Mouse (Mus musculus) intestine, embryonic 15.5 days (tissue): ENCODE measurements around the gene 2310034G01Rik. TPM values are rescaled to one million over a fixed set of nuclear protein-coding genes. Genes with fewer than 3 reads are reported as not detected.
A peak's percentile ranks its signal among the peaks of the same experiment; 100 is the strongest.

Experiments
- ATAC-seq: fragments of 200-750 bp; cut with Nextera tagmentation; 2 replicates; pipeline ENCODE4 v1.8.0; 2017; ENCODE audit warnings: moderate TSS enrichment, moderate library complexity
- H3K27ac ChIP-seq: fragments of 300-500 bp; sonication (generic); 2 replicates; pipeline ENCODE4 v1.5.1; 2015; ENCODE audit warnings: mild to moderate bottlenecking, inconsistent platforms
- H3K27me3 ChIP-seq: fragments of 300-500 bp; sonication (generic); replicated peaks from 2 replicates; pipeline ENCODE4 v1.6.1; 2015; ENCODE audit warnings: inconsistent platforms
- H3K36me3 ChIP-seq: fragments of 300-500 bp; sonication (generic); 2 replicates; pipeline ENCODE4 v1.6.1; 2015; ENCODE audit warnings: inconsistent platforms
- H3K4me1 ChIP-seq: fragments of 300-500 bp; sonication (generic); replicated peaks from 2 replicates; pipeline ENCODE4 v1.6.1; 2015; ENCODE audit warnings: inconsistent platforms
- H3K4me2 ChIP-seq: fragments of 300-500 bp; sonication (generic); replicated peaks from 2 replicates; pipeline ENCODE4 v1.6.1; 2015; ENCODE audit warnings: mild to moderate bottlenecking, inconsistent platforms
- H3K4me3 ChIP-seq: fragments of 300-500 bp; sonication (generic); replicated peaks from 2 replicates; pipeline ENCODE4 v1.5.1; 2015; ENCODE audit warnings: inconsistent platforms
- H3K9ac ChIP-seq: fragments of 300-500 bp; sonication (generic); 2 replicates; pipeline ENCODE4 v1.6.1; 2015; ENCODE audit warnings: inconsistent platforms
- H3K9me3 ChIP-seq: fragments of 300-500 bp; sonication (generic); 2 replicates; pipeline ENCODE4 v1.6.1; 2016; ENCODE audit warnings: inconsistent platforms
- WGBS: fragments of 180-500 bp; shearing (Covaris S2); methylation state at CpG from one replicate; pipeline ENCODE4 v1.1.7; 2015; 5-methylcytosine and 5-hydroxymethylcytosine counted together
- polyA plus RNA-seq: library from polyadenylated mRNA; unstranded; fragments of >200 nt; fragmentation: Nextera tagmentation; extraction: Ambion mirVana; gene quantifications from 2 replicates; pipeline ENCODE4 v1.2.1, GENCODE M21; 2015

Gene 2310034G01Rik
- polyA plus RNA-seq, 1 experiment from 2014 or later = 1.7 TPM

DNA sequence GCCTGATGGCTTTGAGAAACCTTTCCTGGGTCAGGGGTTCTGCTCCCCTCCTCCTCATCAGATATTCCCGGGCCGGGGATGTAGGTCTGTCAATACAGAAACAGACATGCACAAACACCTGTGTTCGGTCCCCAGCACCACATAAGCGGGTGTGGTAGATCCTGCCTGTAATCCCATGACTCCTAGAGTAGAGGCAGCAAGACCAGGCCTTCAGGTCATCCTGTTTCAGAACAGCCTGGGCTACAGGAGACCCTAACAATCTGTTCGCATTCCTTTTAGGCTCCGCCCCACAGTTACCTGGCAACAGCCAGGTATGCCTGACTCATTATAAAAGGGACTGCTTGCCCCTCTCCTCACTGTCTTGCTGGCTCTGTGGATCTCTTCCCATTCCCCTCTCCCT, 552 bp downstream of the 2310034G01Rik start:
- Histone ChIP-seq H3K27ac (no peak overlapping the region), H3K9me3 (no peaks in the 10 kb centered on the region), H3K4me2 (peak overlapping the region; percentile 90), H3K9ac (peak overlapping the region; percentile 89), H3K36me3 (no peaks in the 10 kb centered on the region), H3K27me3 (no peaks in the 10 kb centered on the region), H3K4me3 (peak overlapping the region; percentile 74), H3K4me1 (peaks cover 16% of the 10 kb centered on the region)
- peak; percentile 23 for ATAC-seq
- 26% methylated on average over 6 of the region's 6 CpGs for WGBS

DNA sequence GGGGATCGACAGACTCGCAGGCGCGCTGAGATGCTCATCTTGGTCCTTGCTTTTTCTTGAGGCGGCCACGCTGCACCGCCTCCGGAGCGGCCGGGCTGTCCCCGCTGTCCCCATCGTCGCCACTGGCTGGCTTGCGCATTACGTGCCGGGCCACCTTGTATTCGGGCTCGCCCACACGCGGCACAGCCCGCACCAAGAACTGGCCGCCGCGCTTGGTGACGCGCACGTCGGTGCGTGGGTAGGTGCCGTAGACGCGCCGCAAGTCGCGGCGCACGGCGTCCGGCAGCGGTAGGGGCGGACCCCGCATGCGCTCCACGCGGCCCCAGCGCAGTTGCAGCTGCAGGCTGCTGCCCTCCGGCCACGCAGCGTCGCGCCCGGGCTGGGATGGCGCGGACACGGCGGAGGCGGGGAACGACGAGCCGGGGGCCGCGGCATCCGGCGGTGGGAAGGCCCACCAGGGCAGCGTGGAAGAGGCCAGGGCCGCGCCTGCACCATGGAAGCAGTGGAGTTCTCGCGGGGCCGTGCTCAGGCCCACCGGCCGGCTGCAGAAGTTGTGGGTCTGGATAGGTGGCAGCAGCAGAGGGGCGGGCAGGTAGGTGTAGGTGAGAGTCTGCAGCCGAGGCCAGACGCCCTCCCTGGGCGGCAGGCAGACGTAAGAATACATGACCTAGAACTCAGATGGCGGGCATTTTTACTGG, 1.2 kb downstream of the 2310034G01Rik start:
- Histone ChIP-seq H3K27ac (peak overlapping the region; percentile 83), H3K4me3 (peak overlapping the region; percentile 74), H3K27me3 (no peaks in the 10 kb centered on the region), H3K4me1 (peaks cover 17% of the 10 kb centered on the region), H3K9ac (peak overlapping the region; percentile 89), H3K4me2 (peak overlapping the region; percentile 90), H3K9me3 (no peaks in the 10 kb centered on the region), H3K36me3 (no peaks in the 10 kb centered on the region)
- ATAC-seq = peak; percentile 81
- WGBS = under 1% methylated on average over 78 of the region's 78 CpGs

DNA sequence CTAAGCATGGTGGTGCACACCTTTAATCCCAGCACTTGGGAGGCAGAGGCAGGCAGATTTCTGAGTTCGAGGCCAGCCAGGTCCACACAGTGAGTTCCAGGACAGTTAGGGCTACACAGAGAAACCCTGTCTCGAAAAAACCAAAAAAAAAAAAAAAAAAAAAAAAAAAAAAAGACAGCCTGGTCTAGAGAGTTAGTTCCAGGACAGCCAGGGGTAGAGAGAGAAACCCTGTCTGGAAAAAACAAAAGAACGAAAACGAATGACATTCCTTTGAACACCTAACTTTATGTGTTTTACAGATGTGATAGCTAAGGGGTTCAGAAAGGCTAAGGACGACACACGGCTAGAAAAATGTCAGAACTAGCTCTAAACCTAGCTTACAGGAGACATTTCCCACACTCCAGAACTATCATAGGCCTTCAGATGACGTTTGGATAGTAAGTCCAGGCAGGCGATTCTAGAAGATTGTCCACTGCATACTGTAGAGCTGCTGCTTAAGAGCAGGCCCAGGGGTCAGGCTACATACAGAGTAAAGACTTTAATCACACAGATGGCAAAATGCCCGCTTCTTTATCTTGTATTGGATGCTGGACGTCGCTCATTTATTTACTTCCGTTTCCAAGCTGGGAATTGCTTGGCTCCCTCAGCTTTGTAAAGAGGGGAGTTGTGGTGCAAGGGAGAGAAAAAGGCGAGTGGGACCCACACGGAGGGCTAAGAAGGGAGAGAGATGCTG, 2.0 kb downstream of the 2310034G01Rik start:
- peak overlapping the region; percentile 83 for H3K27ac ChIP-seq
- H3K4me2 ChIP-seq = peak overlapping the region; percentile 90
- H3K9me3 ChIP-seq = no peaks in the 10 kb centered on the region
- H3K9ac ChIP-seq = peak overlapping the region; percentile 89
- H3K27me3 ChIP-seq = no peaks in the 10 kb centered on the region
- no peaks in the 10 kb centered on the region for H3K36me3 ChIP-seq
- peak; percentile 18; the same call in 1 of the 2 replicates for ATAC-seq
- peaks cover 17% of the 10 kb centered on the region for H3K4me1 ChIP-seq
- WGBS = 30% methylated on average over 14 of the region's 14 CpGs
- H3K4me3 ChIP-seq = peak overlapping the region; percentile 74

DNA sequence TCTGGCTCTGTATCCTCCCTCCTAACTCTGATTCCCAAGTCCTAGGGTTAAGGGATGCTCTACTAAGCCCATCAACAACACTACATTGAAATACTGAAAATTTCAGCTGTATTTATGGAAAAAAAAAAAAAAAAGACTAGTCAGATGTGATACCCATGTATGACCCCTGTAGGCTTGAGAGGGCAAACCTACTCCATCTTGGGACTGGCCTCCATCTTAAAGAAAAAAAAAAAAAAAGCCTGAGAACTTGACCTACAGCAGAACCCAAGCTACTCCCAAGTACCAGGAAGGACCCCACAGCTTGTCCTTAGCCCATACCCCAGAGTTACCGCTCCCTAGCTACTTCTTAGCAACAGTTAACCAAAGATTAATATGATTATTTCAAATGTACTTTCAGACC, 3.0 kb downstream of the 2310034G01Rik start:
- peaks cover 17% of the 10 kb centered on the region for H3K4me1 ChIP-seq
- no peak overlapping the region for H3K9ac ChIP-seq
- ATAC-seq = no peak
- H3K27ac ChIP-seq = no peak overlapping the region
- no peak overlapping the region for H3K4me2 ChIP-seq
- no peak overlapping the region for H3K4me3 ChIP-seq
- no peaks in the 10 kb centered on the region for H3K27me3 ChIP-seq
- H3K9me3 ChIP-seq = no peaks in the 10 kb centered on the region
- WGBS = 97% methylated on average over 1 of the region's 1 CpGs
- no peaks in the 10 kb centered on the region for H3K36me3 ChIP-seq

DNA sequence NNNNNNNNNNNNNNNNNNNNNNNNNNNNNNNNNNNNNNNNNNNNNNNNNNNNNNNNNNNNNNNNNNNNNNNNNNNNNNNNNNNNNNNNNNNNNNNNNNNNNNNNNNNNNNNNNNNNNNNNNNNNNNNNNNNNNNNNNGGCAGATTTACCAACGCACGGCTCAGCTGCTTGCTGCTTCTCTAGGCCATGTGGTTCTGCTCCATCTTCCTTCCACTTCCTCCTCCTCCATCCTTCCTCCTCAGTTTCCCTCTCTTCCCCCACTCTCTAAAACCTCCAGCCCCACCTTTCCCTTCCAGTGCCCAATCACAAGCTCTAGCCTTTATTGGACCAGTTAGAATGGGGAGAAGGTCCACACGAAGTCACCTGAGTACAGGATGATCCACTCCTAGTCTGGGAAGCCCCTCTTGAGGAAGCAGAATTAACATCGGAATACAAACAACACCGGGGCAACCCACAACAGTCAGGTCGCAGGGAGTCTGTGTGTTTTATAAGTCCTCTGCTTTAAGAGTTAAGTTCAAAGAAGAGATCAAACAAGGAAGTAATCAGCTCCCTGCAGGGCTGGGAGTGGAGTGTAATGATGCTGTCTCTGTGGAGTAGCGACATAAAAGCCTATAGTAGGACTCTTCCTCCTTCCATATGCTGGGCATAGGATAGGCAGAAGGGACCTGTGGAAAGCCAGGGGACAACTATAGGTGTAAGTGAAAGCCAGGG, 5.2 kb downstream of the 2310034G01Rik start:
- no peaks in the 10 kb centered on the region for H3K27me3 ChIP-seq
- 19% methylated on average over 7 of the region's 7 CpGs for WGBS
- H3K9ac ChIP-seq = no peak overlapping the region
- no peaks in the 10 kb centered on the region for H3K36me3 ChIP-seq
- ATAC-seq = no peak
- H3K4me1 ChIP-seq = peaks cover 12% of the 10 kb centered on the region
- H3K4me2 ChIP-seq = no peak overlapping the region
- no peak overlapping the region for H3K4me3 ChIP-seq
- no peaks in the 10 kb centered on the region for H3K9me3 ChIP-seq
- no peak overlapping the region for H3K27ac ChIP-seq

DNA sequence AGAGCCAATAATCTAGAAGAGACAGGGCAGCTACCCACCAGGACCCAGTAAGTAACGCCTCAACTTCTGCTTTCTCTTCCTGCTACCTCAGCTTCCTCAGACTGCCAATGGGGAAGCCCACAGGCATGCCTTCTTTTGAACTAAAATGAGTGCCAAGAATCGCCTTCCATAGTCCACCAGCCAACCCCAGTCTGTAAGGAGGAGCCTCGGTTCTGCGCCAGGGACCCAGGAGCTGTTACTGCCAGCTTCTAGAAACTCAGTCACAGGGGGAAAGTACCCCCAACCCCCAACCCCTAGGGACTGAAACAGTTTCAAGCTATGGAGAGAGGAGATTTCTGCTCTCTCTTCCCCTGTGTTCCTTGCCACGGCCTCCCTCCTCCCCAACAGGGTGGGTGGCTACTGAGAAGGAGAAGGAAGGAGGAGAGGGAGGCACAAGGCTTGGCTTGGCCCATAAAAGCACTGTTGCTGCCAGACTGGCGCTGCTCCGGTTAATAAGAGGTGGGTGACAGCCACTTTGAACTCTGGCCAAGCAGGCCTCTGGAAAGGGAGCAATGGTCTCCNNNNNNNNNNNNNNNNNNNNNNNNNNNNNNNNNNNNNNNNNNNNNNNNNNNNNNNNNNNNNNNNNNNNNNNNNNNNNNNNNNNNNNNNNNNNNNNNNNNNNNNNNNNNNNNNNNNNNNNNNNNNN, 10.7 kb downstream of the 2310034G01Rik start:
- H3K4me3 ChIP-seq = no peak overlapping the region
- H3K4me1 ChIP-seq = peaks cover 6% of the 10 kb centered on the region
- 64% methylated on average over 7 of the region's 7 CpGs for WGBS
- no peaks in the 10 kb centered on the region for H3K36me3 ChIP-seq
- peak overlapping the region; percentile 48; the same call in 1 of the 2 replicates for H3K4me2 ChIP-seq
- 0 out of 2 replicates have a peak, but pooled peaks have one; percentile 11 for ATAC-seq
- H3K9ac ChIP-seq = no peak overlapping the region
- H3K9me3 ChIP-seq = no peaks in the 10 kb centered on the region
- H3K27me3 ChIP-seq = no peaks in the 10 kb centered on the region
- H3K27ac ChIP-seq = 0 out of 2 replicates have a peak overlapping the region, but pooled peaks have one; percentile 17

DNA sequence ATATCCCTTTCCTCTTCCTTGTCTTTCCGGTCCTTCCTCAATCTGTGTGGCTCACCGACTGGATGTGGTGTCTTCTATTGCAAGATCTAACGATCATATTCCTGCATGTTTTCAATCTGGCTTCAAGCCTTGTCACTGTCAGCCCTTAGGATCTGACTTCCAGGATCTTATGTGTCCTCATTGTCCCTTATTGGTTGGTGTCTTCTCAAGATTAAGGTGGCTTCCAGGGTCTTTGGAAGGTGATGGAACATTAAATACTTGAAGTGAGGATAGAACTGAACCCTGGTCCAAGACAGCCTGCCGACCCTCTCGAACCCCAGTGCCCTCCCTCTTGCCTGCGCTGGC, 11.2 kb downstream of the 2310034G01Rik start:
- Histone ChIP-seq H3K9ac (no peak overlapping the region), H3K4me1 (peaks cover 6% of the 10 kb centered on the region), H3K36me3 (no peaks in the 10 kb centered on the region), H3K4me2 (peak overlapping the region; percentile 48), H3K27me3 (no peaks in the 10 kb centered on the region), H3K4me3 (peak overlapping the region; percentile 79), H3K27ac (0 out of 2 replicates have a peak overlapping the region, but pooled peaks have one; percentile 17), H3K9me3 (no peaks in the 10 kb centered on the region)
- WGBS = 49% methylated on average over 6 of the region's 6 CpGs
- ATAC-seq = no peak; the same call in 1 of the 2 replicates

DNA sequence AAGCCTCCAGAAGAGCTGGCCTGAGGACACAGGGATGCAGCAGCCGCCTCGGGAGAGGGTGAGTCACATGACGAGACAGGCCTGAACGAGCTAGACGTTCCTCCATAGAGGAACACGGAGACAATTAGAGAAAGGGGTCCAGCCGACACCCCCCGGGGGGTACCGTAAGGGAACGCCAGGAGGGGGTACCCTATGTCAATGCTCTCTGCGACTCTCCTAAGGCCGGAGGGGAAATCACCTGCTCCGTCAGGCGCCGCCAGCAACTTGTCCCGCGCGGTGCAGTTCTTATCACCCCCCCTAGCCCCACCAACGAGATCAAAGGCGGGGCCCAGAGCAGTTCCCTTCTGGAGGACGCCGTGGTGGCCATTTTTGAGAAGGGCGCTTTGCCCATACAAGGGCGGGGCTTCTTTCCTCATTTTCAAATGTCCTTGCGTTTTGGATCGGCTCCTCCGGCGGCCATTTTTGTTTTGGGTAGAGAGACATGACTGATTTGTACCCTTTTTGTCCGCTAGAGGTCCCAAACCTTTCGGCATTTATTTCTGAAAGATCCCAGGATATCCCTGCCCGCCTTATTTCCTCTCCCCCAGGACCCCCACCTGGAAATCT, 11.7 kb downstream of the 2310034G01Rik start, which contains the start of gene Cuedc2:
Cuedc2 (minus strand) TSS at position 372 of the 606 bp plus-strand sequence.
- H3K9ac ChIP-seq = peak within 1 kb of the TSS; percentile 82
- under 1% methylated on average over 31 of the region's 31 CpGs for WGBS

DNA sequence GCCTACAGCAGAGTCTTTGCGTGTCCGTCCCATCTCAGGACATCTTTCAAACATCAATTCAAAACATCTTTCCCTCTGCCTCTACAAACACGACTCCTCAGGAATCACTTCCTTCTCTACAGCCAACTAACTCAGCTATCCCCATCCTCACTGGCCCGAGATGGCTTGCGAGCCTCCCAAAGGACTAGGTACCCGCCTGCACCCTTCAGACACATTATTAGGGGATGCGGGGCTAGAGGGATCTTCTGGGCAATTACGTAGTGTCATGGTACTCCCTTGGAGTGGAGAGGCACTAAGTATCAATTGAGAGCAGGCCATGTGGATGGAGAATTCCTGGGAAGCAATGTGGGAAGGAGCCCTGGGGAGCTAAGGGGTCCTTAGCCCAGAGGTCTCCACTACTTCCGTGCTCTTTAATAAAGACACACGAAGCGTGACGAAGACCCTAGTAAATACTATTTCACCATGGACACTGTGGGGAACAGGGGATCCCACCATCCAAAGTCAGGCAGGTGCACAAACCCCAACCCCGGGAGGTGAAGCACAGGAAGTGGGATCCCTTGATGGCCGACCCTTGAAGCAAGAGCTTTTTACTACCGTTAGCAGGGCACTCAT, 12.3 kb downstream of the 2310034G01Rik start:
- H3K27ac ChIP-seq = 0 out of 2 replicates have a peak overlapping the region, but pooled peaks have one; percentile 33
- no peaks in the 10 kb centered on the region for H3K9me3 ChIP-seq
- no peak for ATAC-seq

More for the DNA sequence above, 11.7 kb downstream of the 2310034G01Rik start, which contains the start of gene Cuedc2:
- H3K4me3 ChIP-seq = peak within 1 kb of the TSS; percentile 79
- H3K27me3 ChIP-seq = no peaks in the 10 kb centered on the region
- H3K9me3 ChIP-seq = no peaks in the 10 kb centered on the region
- ATAC-seq = peak; percentile 92
- H3K4me2 ChIP-seq = peak within 1 kb of the TSS; percentile 78
- H3K27ac ChIP-seq = 0 out of 2 replicates have a peak within 1 kb of the TSS, but pooled peaks have one; percentile 33
- H3K4me1 ChIP-seq = peaks cover 6% of the 10 kb centered on the region
- H3K36me3 ChIP-seq = no peaks in the 10 kb centered on the region

DNA sequence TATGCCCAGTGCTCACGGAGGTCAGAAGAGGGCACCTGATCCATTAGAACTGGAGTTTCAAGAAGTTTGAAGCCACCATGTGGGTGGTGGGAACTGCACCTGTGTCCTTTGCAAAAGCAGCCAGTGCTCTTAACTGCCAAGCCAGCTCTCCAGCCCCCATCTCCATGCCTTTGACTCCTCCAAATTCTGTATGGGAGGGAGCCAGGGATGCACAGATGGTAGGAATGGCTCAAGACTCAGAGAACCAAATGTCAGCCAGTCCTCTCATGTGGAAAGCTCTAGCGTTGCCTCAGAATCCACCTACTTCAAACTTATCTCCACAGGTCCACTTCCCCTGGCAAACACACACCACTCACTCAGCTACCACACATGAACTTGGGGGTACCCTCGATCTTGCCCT, 16.2 kb downstream of the 2310034G01Rik start:
- 88% methylated on average over 3 of the region's 3 CpGs for WGBS
- no peak overlapping the region for H3K27ac ChIP-seq
- no peak overlapping the region for H3K4me2 ChIP-seq
- H3K9me3 ChIP-seq = no peaks in the 10 kb centered on the region
- H3K27me3 ChIP-seq = no peaks in the 10 kb centered on the region
- H3K4me1 ChIP-seq = peaks cover 14% of the 10 kb centered on the region
- H3K9ac ChIP-seq = no peak overlapping the region
- 0 out of 2 replicates have a peak, but pooled peaks cover 8% of the 10 kb centered on the region for H3K36me3 ChIP-seq
- no peak overlapping the region for H3K4me3 ChIP-seq
- ATAC-seq = no peak

More for the DNA sequence above, 12.3 kb downstream of the 2310034G01Rik start:
- H3K4me1 ChIP-seq = peaks cover 6% of the 10 kb centered on the region
- WGBS = 35% methylated on average over 15 of the region's 15 CpGs
- H3K4me3 ChIP-seq = peak overlapping the region; percentile 79
- peak overlapping the region; percentile 78 for H3K4me2 ChIP-seq
- H3K27me3 ChIP-seq = no peaks in the 10 kb centered on the region
- peak overlapping the region; percentile 82 for H3K9ac ChIP-seq
- no peaks in the 10 kb centered on the region for H3K36me3 ChIP-seq
